Mouse (Mus musculus): ENCODE measurements around the gene Dpf2.

The Dpf2 gene

GRCm38 (mm10) chr19:5935691-5936090, 22.9 kb upstream of the Dpf2 start:
- DNase-seq = no peak

DNA sequence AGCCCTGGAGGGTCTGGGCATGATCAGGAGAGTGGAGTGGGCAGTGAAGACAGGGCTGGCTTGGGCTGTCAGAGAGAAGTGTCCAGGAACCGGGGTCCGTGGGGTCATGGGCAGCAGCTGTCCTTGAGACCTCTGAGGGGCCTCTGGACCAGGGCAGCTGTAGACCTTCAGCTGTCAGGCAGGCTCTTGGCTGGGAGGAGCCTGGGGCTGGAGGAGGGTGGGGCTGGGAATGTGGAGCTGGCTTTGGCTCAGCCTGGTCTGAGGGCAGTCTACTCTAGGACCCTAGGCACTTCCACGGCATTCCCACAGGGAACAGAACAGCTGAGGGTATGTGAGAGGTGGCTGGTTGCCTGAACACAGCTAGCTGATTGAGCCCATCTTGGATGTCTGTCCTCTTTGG, 22.5 kb upstream of the Dpf2 start:
- no peak for DNase-seq

DNA sequence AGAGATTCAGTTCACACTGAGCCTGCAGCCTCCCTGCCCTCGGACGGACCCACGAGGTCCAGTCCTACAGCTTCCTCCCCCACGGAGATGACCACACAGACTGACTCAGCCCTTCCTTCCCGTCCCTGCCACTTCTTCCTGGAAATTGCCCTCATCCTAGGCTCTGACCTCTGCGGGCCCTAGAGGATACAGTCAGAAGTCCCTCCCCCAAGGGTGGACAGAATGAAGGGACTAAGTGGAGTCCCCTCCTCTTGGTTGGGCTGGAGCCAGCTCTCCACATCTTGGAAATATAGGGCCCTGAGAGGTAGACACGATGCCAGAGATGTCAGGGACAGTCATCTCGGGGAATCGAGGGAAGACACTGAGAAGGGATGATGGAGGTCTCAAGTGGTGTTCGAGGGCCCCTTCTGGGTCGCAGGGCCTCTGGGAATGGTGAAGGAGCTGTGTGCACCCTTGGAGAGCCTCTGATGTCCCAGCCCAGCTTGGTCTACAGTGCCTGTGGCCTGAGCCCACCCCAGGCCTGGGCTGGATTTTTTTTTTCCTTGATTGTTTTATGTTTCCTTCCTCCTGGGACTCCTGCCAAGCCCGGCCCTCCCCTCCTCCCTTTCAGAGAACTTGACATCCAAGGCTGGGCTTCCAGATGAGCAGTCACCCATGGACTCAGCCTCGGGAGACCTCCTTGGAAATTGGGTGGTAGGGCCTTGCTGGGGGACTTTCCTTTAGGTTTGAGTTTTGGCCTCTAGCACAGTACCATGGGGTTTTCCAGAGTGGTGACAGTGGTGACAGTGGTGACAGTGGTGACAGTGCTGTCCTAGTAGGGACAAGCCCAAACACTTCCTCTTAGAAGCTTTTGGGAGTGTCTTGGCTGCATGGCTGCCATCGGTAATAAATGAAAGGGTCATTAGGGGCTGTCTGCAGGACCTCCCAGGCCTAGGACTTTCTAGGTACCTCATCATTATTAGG, 17.1 kb upstream of the Dpf2 start:
- DNase-seq = peak; percentile 80

DNA sequence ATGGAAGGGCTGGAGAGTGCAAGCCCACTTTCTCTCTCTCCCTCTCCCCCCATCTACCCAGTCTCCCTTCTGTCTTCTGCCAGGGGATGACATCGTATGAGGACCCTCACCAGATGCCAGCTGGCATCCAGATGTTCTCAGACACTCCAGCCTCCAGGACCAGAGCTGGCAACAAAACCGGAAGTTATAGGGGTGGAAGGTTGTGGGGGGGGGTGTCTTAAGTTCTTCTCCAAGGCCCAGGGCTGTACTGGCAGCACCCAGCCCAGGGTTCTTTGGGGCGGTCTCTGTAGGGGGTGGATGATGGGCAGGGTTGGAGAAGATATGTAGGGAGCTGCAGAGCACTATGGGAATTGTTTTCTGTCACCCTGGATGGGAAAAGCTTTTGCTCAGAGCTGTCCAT, 15.7 kb upstream of the Dpf2 start:
- DNase-seq = no peak

- no peak for DNase-seq
These were observed 15.3 kb upstream of the Dpf2 start for GRCm38 (mm10) chr19:5928104-5928503.

GRCm38 (mm10) chr19:5927532-5927931, 14.7 kb upstream of the Dpf2 start:
- DNase-seq = no peak

DNA sequence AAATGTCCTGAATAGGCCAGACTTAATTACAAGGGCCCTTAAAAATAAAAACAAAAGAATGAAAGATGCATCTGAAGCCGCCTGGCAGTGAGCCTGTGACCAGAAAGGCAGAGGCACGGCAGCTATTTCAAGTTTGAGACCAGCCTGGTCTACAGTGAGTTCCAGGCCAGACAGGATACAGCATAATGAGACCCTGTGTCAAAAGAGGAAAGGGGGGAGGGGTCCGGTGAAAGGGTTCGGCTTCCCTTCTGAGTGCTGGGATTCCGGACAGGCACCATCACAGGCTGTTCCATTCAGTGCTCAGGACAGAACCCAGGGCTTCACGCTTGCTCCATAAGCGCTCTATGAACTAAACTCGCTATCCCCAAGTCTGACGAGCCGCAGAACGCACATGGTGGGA, 14.2 kb upstream of the Dpf2 start:
- DNase-seq = no peak

DNA sequence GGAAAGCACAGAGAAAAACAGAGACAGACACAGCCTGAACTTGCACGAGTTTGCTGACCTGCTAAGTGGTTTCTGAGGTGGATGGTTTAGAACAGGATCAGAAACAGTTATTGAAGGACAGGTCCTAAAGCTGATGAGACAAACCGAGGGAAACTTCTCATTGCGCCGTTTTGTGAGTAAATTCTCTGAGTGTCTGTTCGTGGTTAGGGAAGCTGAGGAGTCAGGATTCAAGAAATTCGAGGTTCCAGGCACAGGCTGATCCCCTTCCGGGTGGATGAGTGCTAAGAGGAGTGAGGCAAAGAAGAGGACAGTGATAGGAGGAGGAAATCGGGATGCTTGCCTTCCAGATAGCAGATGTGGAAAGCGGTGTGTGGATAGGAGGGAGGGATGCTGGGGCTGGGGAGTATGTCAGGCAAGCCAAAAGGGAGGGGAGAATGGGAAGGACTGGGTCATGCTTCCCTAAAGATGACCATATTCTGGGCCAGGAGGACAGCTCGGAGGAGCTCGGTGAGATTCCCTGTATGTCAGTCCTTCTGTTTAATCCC, 12.6 kb upstream of the Dpf2 start:
- no peak for DNase-seq

GRCm38 (mm10) chr19:5924713-5925093, 11.9 kb upstream of the Dpf2 start, which contains the start of gene Cdc42ep2:
Gene Cdc42ep2 (minus strand): TSS chr19:5924816.
- peak; percentile 95 for DNase-seq

GRCm38 (mm10) chr19:5923990-5924712, 11.3 kb upstream of the Dpf2 start:
- DNase-seq = peak; percentile 84

DNA sequence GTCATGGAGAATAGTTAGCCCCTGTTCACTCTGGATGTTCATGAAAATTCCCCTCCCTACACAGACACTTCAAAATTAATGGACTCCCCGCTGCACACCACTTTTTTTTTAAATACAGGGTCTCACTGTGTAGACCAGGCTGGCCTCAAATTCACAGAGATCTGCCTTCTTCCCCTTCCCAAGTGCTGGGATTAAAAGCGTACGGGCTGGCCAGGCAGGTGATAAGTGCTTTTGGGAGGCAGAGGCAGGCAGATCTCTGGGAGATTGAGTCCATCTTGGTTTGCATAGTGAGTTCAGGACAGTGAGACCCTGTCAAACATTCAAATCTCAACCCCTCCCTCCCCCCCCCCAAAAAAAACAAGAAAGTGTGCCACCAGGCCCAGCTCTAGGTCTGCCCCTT, 10.2 kb upstream of the Dpf2 start:
- no peak for DNase-seq

- no peak for DNase-seq
These were observed 9.5 kb upstream of the Dpf2 start for GRCm38 (mm10) chr19:5922119-5922942.

GRCm38 (mm10) chr19:5921715-5922114, 8.9 kb upstream of the Dpf2 start:
- DNase-seq = peak; percentile 62

DNA sequence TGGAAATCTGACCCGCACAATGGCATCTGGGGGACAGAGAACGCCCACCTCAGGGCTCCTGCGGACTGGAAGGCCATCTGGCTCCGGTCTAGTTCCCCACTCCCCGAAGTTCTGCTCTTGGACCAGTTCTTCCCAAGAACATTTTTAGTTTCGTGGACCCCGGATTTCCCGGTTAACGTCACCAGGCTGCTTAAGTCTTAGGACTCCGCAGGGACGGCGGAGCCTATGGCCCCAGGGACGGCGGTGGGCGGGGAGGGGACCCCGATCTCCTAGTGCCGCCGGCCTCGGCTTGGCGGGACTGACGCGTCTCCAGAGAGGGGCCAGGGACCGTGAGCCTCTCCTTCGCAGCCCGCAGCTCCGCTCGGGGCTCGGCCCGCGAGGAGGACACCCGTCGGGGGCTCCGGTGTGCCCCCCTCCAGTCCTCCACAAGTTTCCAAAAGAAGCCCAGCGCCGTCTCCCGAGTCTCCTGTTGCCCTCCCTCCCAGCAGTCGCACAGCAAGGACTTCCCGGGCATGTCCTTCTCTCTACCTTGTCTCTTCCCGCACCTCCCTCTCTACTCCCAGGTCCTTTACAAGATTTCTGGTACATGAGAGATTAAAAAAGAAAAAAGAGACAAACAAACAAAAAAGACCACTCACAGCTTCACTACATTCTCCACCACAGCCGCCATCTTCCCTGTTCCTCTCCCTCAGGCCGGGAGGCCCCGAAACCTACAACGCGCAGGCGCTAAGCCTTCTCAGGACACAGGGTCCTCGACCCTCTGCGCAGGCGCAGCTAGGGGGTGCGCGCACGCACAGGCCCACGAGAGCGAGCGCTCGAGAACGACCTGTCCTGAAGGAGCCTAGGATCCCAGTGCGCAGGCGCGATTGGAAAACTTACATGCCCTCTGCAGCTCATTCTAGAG, 455 bp downstream of the Dpf2 start:
- peak; percentile 99 for DNase-seq

- no peak for DNase-seq
These were observed 1.2 kb downstream of the Dpf2 start for GRCm38 (mm10) chr19:5911430-5912102.

DNA sequence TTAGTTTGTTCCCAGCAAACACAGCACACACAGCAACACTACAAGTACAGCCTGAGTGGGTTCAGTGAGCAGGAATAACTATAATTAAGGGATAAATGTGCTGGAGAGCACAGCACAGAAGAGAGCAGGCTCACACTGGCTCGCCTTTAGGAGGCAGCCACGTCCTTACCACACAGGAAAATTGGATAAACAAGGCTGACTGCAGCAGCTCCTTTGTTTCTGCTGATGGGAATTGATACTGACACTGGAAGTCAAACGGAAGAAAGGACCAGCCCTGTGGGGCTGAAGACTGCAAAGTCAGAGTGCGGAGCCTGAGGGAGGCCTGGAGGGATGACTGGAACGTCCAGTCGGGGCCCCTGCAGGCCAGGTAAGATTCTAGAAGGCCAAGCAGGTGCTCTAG, 2.6 kb downstream of the Dpf2 start:
- no peak for DNase-seq

DNA sequence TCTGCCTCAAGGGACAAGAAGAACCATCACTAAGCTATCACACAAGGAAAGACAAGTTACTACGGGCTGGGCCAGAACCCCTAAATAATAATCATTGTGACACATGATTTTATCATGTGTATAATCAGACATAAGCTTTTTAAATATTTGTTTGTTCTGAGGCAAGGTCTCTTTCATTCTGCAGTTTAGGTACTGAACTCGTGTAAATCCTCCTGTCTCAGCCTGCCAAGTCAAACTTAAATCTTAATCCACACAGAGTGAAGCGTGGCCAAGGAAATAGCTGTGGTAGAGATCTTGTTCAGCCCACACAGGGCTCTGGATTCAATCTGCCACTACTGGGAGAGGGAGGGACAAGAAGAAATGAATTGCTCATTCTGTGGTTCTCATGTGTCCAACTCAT, 5.5 kb downstream of the Dpf2 start:
- DNase-seq = no peak

GRCm38 (mm10) chr19:5894002-5894678, 18.7 kb downstream of the Dpf2 start, which contains the start of gene Tigd3:
Gene Tigd3 (minus strand): TSS chr19:5894149.
- peak; percentile 92 for DNase-seq

DNA sequence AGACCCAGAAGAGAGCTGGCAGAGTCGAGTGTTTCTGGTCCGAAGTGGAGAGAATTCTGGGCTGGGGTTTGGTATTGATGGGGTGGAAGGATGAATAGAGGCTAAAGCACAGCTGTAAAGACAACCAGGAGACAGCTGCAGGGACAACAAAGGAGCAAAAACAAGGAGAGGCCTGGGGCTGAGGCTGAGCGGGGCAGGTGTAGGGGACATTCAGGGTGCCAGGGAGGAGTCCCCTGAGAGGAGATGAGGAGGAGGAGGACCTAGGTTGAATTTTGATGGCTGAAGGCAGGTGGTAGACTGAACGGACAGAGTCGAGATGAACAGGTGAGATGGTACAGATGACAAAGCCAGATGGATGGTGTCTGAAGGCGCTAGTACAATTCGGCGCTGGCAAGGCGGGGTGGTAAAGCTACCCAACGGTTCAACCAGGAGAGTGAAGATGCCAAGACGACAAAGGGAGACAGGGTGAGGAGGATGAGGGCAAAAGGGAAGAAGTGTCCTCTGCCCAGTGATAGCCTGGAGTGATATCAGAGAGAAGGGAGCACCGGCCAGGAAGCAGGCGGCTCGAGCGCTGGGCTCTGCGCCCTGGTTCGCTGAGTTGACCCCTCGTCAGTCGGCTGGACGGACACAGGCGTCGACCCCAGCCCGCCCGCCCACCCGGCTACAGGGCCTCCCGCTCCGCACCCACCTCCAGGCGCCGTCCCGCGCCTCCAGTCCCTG, 19.4 kb downstream of the Dpf2 start:
- DNase-seq = no peak

DNA sequence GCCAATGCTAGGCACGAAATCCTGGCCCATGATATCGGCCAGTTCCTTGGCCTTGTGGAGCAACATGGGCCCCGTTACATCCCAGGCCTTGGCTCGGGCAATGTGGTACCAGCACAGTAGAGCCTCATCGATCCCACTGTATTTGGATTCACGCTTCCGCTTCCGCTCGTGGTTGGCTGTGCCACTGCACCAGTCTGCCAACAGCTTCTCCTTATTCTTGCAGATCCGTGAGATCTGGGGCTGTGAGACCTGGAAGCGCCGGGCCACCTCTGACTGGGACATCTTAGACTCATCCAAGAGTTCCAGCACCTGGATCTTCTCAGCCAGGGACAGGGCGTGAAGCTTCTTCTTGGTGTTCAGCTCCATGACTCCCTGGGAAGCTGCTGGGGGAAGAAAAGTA, 20.1 kb downstream of the Dpf2 start:
- no peak for DNase-seq

All from kidney, adult 11 months (tissue).